Mouse (Mus musculus): ENCODE data around the gene Hnrnpab.
A peak's percentile ranks its signal among the peaks of the same experiment; 100 is the strongest.

Hnrnpab gene

GRCm38 (mm10) chr11:51565951-51566350 lies 40.7 kb downstream of the Hnrnpab start:
- DNase-seq (ENCODE audit: low spot score in 2 of 2): peak in 1 of 2 experiments; percentile 39

- DNase-seq (ENCODE audit: low spot score in 2 of 2): peak in 1 of 2 experiments; percentile 46
Observed at GRCm38 (mm10) chr11:51565062-51565461, 41.6 kb downstream of the Hnrnpab start.

GRCm38 (mm10) chr11:51563276-51563675 lies 43.4 kb downstream of the Hnrnpab start:
- DNase-seq (ENCODE audit: low spot score in 2 of 2): no peak

- DNase-seq (ENCODE audit: low spot score in 2 of 2): no peak
Observed at GRCm38 (mm10) chr11:51555066-51555465, 51.6 kb downstream of the Hnrnpab start.

- no peak for DNase-seq (ENCODE audit: low spot score in 2 of 2)
Observed at GRCm38 (mm10) chr11:51554590-51554989, 52.1 kb downstream of the Hnrnpab start.

GRCm38 (mm10) chr11:51552091-51552490 lies 54.6 kb downstream of the Hnrnpab start:
- DNase-seq (ENCODE audit: low spot score in 2 of 2): no peak

- peak in 1 of 2 experiments; percentile 32 for DNase-seq (ENCODE audit: low spot score in 2 of 2)
Observed at GRCm38 (mm10) chr11:51551253-51551652, 55.4 kb downstream of the Hnrnpab start.

Data from spleen, postnatal 10 days (tissue).